Mouse (Mus musculus) hindbrain, embryonic 11.5 days (tissue): ENCODE measurements around the gene Znhit1. TPM values are rescaled to one million over a fixed set of nuclear protein-coding genes. Genes with fewer than 3 reads are reported as not detected.

Experiments used
- ATAC-seq: fragments of 200-750 bp; cut with Nextera tagmentation; 2 replicates; pipeline ENCODE4 v1.8.0; 2017; ENCODE audit warnings: mild to moderate bottlenecking, moderate TSS enrichment, moderate library complexity; ENCODE audit not compliant: low FRiP score
- DNase-seq: peaks from one replicate; pipeline ENCODE4 v3.0.0-alpha.2; 2015; ENCODE audit warnings: low spot score
- H3K27ac ChIP-seq: fragments of 300-500 bp; sonication (generic); 2 replicates; pipeline ENCODE4 v1.5.1; 2014; ENCODE audit warnings: mild to moderate bottlenecking, low read depth, low read length
- H3K27me3 ChIP-seq: fragments of 300-500 bp; sonication (generic); 2 replicates; pipeline ENCODE4 v1.6.1; 2014; ENCODE audit warnings: mild to moderate bottlenecking, low read length, moderate library complexity, mixed read lengths; ENCODE audit not compliant: control insufficient read depth, insufficient read depth
- H3K36me3 ChIP-seq: fragments of 300-500 bp; sonication (generic); 2 replicates; pipeline ENCODE4 v1.6.1; 2014; ENCODE audit warnings: mild to moderate bottlenecking, low read length, moderate library complexity, mixed read lengths; ENCODE audit not compliant: control insufficient read depth, insufficient read depth
- H3K4me1 ChIP-seq: fragments of 300-500 bp; sonication (generic); replicated peaks from 2 replicates; pipeline ENCODE4 v1.6.1; 2014; ENCODE audit warnings: low read length, mixed read lengths; ENCODE audit not compliant: control insufficient read depth, insufficient read depth
- H3K4me2 ChIP-seq: fragments of 300-500 bp; sonication (generic); replicated peaks from 2 replicates; pipeline ENCODE4 v1.6.1; 2014; ENCODE audit warnings: mild to moderate bottlenecking, low read depth, low read length
- H3K4me3 ChIP-seq: fragments of 300-500 bp; sonication (generic); 2 replicates; pipeline ENCODE4 v1.5.1; 2014; ENCODE audit warnings: low read depth, low read length
- H3K9ac ChIP-seq: fragments of 300-500 bp; sonication (generic); 2 replicates; pipeline ENCODE4 v1.6.1; 2014; ENCODE audit warnings: low read depth, low read length
- H3K9me3 ChIP-seq: fragments of 300-500 bp; sonication (generic); 2 replicates; pipeline ENCODE4 v1.6.1; 2016; ENCODE audit warnings: low read length; ENCODE audit not compliant: control insufficient read depth
- WGBS: fragments of 180-500 bp; shearing (Covaris S2); extraction: QIAGEN DNeasy Blood & Tissue Kit; methylation state at CpG from one replicate; pipeline ENCODE4 v1.1.7; 2014; 5-methylcytosine and 5-hydroxymethylcytosine counted together
- polyA plus RNA-seq: library from polyadenylated mRNA; unstranded; fragments of >200 nt; fragmentation: Nextera tagmentation; extraction: Ambion mirVana; gene quantifications from 2 replicates; pipeline ENCODE4 v1.2.1, GENCODE M21; 2014

Znhit1 gene
- polyA plus RNA-seq, 1 experiment from 2014 or later, result 92.8 TPM

DNA sequence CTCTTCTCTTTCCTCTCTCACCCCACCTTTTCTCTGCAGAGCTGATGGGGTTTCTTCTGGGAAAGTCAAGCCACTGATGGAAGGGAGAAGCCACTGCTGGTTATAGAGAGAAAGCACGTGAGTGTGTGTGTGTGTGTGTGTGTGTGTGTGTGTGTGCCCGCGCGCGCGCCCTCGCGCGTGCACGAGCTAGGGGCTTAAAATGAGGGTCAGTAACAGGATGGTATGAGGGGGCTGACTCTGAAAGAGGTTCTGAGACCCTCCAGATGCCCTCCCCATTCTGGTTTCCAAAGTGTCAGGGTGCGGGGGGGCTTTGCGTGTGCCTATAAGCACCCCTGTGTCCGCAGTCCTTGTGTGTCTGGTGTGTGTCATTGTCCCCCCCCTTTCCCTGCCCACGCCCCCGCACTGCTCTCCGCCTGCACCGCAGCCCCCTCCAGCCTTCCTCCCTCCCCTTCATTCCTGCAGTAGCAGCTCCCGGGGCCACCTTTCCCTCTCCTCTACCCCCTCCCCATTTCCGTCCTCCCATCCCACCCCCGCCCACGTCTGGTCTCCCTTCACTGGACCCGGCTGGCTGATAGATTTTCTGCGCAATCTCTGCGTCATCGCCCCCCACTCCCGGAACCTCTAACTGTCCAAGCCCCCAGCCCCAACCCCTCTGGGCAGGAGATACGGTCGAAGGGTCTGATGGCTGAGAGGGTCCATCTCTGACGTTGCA is 40.9 kb upstream of the Znhit1 start:
- H3K36me3 ChIP-seq, result no peaks in the 10 kb centered on the region
- H3K4me1 ChIP-seq, result peaks cover 16% of the 10 kb centered on the region; the same call in 1 of the 2 replicates
- H3K9me3 ChIP-seq, result no peaks in the 10 kb centered on the region
- no peak overlapping the region for H3K9ac ChIP-seq
- DNase-seq (no peak), ATAC-seq (no peak)
- no peak overlapping the region for H3K4me3 ChIP-seq
- peaks cover 75% of the 10 kb centered on the region for H3K27me3 ChIP-seq
- H3K27ac ChIP-seq, result no peak overlapping the region
- H3K4me2 ChIP-seq, result peak overlapping the region; percentile 46; the same call in 1 of the 2 replicates
- WGBS, result 4% methylated on average over 29 of the region's 29 CpGs

DNA sequence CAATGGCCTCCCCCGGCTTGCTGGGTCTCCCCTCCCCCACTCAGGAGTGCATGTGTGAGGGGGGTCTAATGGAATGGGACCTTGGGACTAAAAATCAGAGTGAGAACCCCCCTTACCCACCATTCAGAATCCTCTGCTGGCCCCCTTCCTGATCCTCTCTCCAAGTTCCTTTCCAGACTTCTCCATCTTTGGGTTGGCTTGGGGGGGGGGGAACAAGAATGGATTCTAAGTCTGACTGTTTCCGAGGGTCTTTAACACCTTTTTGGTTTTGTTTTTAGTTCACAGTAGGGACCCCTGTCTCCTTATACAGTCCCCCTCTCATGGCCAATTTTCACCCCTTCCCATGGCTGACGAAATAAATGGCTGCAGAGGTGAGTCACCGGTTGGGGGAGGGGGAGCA is 38.3 kb upstream of the Znhit1 start, which contains the start of gene Vgf:
Vgf (plus strand) TSS at position 301 of the 400 bp plus-strand sequence.
- Histone ChIP-seq H3K27ac (no peak within 1 kb of the TSS), H3K9me3 (no peaks in the 10 kb centered on the region), H3K4me2 (peak within 1 kb of the TSS; percentile 14; the same call in 1 of the 2 replicates), H3K4me3 (no peak within 1 kb of the TSS), H3K9ac (no peak within 1 kb of the TSS), H3K4me1 (peaks cover 8% of the 10 kb centered on the region; the same call in 1 of the 2 replicates), H3K27me3 (peaks cover 61% of the 10 kb centered on the region), H3K36me3 (no peaks in the 10 kb centered on the region)
- DNase-seq (no peak), ATAC-seq (no peak)
- WGBS, result 24% methylated on average over 4 of the region's 4 CpGs

DNA sequence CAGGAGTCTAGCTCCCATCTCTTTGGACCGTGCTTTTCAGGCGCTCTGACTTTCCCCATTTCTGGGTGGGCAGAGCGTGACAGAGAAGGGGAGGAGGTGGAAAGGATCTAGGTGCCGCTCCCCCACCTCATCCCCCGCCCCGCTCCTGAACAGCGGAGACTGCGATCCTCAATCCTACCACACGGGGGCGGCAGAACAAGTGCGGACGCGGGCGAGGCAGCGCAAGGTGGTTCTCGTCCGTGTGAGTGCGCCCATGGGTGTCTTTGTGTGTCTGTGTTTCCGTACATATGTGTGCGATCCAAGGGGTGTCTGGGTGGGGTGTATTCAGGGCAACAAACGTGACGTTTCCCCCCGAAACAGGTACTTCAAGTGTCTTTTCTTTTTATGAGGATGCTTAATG is 37.3 kb upstream of the Znhit1 start:
- WGBS, result under 1% methylated on average over 23 of the region's 23 CpGs
- Histone ChIP-seq H3K27me3 (peaks cover 52% of the 10 kb centered on the region), H3K4me3 (no peak overlapping the region), H3K36me3 (no peaks in the 10 kb centered on the region), H3K4me1 (0 out of 2 replicates have a peak, but pooled peaks cover 7% of the 10 kb centered on the region), H3K9me3 (no peaks in the 10 kb centered on the region), H3K4me2 (peak overlapping the region; percentile 14; the same call in 1 of the 2 replicates), H3K9ac (no peak overlapping the region), H3K27ac (no peak overlapping the region)
- DNase-seq, result peak; percentile 90
- no peak for ATAC-seq

DNA sequence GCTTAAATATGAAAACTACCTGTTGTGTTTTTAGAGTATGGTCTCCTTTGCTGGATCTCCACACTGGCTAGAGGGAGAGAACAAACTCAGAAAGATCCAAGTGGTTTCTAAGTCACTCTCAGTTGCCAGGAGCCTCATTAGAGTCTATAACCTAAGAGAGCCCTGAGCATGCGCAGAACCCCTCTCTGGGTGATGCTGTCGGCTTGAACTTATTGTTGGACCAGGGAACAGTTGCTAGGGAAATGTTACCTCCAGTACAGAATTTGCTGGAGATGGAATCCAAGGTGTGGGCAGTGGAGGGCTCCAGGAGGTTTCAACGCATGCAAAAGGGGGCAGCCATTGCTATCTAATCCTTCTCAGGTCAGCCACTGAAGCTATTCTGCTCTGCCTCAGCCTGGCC is 36.5 kb upstream of the Znhit1 start:
- H3K27ac ChIP-seq, result no peak overlapping the region
- H3K4me3 ChIP-seq, result no peak overlapping the region
- no peaks in the 10 kb centered on the region for H3K36me3 ChIP-seq
- ATAC-seq (no peak), DNase-seq (no peak)
- H3K4me2 ChIP-seq, result no peak overlapping the region
- H3K4me1 ChIP-seq, result 0 out of 2 replicates have a peak, but pooled peaks cover 5% of the 10 kb centered on the region
- H3K9ac ChIP-seq, result no peak overlapping the region
- no peaks in the 10 kb centered on the region for H3K9me3 ChIP-seq
- peaks cover 48% of the 10 kb centered on the region for H3K27me3 ChIP-seq
- WGBS, result 63% methylated on average over 3 of the region's 3 CpGs

DNA sequence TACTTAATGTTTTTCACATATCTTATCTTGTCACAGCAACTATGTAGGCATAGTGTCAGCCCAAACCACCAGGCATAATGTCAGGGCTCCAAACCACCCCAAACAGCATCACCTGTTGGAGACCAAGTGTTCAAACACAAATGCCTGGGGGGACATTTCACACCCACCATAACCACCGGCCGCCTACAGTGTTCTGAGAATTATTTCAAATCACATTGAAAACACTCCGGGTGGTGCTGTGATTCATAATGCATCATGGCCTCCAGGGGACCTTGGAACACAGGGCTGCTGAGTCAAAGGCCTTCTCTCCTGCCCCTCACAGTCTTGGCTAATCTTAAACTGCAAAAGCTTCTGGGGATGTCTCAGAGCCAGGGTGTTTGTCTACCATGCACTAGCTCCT is 28.1 kb upstream of the Znhit1 start:
- no peak overlapping the region for H3K4me2 ChIP-seq
- no peak overlapping the region for H3K4me3 ChIP-seq
- DNase-seq (no peak), ATAC-seq (no peak)
- H3K4me1 ChIP-seq, result no peaks in the 10 kb centered on the region
- H3K36me3 ChIP-seq, result no peaks in the 10 kb centered on the region
- no peaks in the 10 kb centered on the region for H3K9me3 ChIP-seq
- H3K27me3 ChIP-seq, result no peaks in the 10 kb centered on the region
- WGBS, result 89% methylated on average over 3 of the region's 3 CpGs
- no peak overlapping the region for H3K27ac ChIP-seq
- no peak overlapping the region for H3K9ac ChIP-seq

DNA sequence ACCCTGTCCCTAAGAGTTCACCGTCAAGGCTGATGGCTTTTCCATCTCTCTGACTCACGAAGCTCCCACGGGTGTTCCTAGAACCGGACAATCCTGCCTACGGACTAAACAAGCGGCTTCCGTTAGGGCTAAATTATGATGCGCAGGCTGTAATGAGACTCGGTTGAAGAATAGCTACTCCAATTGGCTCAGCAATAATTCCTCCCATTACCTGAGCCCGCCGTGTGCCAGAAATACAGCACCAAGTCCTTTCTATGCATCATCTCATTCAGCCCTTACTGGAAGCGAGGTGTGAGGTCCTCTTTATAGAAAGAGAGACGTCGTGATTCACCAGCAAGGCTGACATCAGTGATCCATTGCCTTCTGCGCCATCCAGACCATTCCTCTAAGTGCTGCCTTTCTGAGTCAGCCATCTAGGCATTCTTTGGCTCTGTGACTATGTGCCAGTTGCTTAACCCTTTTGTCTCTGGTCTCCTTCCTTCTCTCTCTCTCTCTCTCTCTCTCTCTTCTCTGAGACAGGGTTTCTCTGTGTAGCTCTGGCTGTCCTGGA is 24.7 kb upstream of the Znhit1 start:
- H3K9me3 ChIP-seq, result no peaks in the 10 kb centered on the region
- no peaks in the 10 kb centered on the region for H3K4me1 ChIP-seq
- no peak overlapping the region for H3K27ac ChIP-seq
- ATAC-seq, result no peak
- no peaks in the 10 kb centered on the region for H3K36me3 ChIP-seq
- no peak overlapping the region for H3K9ac ChIP-seq
- WGBS, result 81% methylated on average over 15 of the region's 15 CpGs
- no peak overlapping the region for H3K4me2 ChIP-seq
- no peaks in the 10 kb centered on the region for H3K27me3 ChIP-seq
- no peak overlapping the region for H3K4me3 ChIP-seq
- no peak for DNase-seq

DNA sequence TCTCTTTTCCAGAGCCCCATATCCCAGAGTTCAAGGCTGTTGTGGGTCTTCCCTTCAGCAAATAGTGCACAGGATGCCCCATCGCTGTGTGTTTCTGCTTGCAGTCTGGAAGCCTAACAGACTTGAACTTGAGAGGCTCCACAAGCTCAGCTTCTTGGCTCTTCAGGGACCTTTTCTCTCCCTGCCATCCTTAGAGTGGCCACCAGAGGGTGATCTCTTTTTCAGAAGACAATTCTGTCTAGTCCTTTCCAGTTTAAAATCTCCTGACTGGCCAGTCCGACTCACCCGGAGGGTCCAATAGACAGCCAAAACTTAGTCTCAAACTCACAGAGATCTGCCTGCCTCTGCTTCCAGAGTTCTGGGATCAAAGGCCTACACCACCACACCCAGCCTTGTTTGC is 22.2 kb upstream of the Znhit1 start:
- H3K4me1 ChIP-seq, result no peaks in the 10 kb centered on the region
- no peaks in the 10 kb centered on the region for H3K27me3 ChIP-seq
- H3K9me3 ChIP-seq, result no peaks in the 10 kb centered on the region
- WGBS, result 50% methylated on average over 3 of the region's 3 CpGs
- H3K36me3 ChIP-seq, result no peaks in the 10 kb centered on the region
- no peak for ATAC-seq
- no peak overlapping the region for H3K4me2 ChIP-seq
- no peak overlapping the region for H3K9ac ChIP-seq
- no peak overlapping the region for H3K4me3 ChIP-seq
- no peak overlapping the region for H3K27ac ChIP-seq
- peak; percentile 75 for DNase-seq

DNA sequence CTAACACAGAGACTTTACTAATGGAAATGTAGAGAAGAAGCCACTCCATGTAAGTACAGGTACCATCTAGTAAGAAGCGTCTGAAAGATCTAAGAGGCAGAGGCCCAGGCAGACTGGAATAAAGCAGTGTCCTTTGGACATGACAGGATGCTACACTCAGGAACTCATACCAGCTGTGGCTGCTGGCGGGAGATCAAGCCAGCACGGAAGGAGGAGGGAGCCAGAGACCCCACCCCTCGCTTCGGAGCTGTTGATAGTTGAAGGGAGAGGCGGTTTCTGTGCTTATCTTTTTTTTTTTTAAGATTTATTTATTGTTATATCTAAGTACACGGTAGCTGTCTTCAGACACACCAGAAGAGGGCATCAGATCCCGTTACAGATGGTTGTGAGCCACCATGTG is 19.5 kb upstream of the Znhit1 start:
- WGBS, result 74% methylated on average over 8 of the region's 8 CpGs
- H3K9ac ChIP-seq, result no peak overlapping the region
- no peak for DNase-seq
- no peak for ATAC-seq
- H3K9me3 ChIP-seq, result no peaks in the 10 kb centered on the region
- no peaks in the 10 kb centered on the region for H3K27me3 ChIP-seq
- H3K27ac ChIP-seq, result no peak overlapping the region
- H3K4me2 ChIP-seq, result no peak overlapping the region
- no peaks in the 10 kb centered on the region for H3K36me3 ChIP-seq
- no peak overlapping the region for H3K4me3 ChIP-seq
- no peaks in the 10 kb centered on the region for H3K4me1 ChIP-seq

DNA sequence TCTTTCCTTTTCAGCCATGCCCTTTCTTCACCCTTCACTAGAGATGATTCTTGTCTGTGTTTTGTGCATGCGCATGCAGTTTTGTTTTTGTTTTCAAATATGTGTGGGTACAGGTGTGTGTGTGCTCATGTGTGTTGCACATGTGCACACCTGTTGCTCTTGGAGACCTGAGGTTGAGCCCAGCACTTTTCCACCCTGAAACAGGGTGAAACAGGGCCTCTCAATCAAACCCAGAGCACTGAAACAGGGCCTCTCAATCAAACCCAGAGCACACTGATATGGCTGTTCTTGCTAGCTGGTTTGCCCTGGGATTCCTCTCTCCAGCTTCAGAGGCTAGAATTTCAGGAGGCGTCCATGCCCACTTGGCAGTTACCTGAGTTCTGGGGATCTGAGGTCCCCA is 12.8 kb upstream of the Znhit1 start:
- Histone ChIP-seq H3K4me3 (no peak overlapping the region), H3K4me1 (no peaks in the 10 kb centered on the region), H3K27me3 (no peaks in the 10 kb centered on the region), H3K4me2 (no peak overlapping the region), H3K36me3 (peaks cover 3% of the 10 kb centered on the region; the same call in 1 of the 2 replicates), H3K9me3 (no peaks in the 10 kb centered on the region), H3K9ac (no peak overlapping the region), H3K27ac (no peak overlapping the region)
- ATAC-seq, result no peak
- WGBS, result 94% methylated on average over 2 of the region's 2 CpGs
- peak; percentile 39 for DNase-seq
